Mouse (Mus musculus) cortical plate, adult 2 months (tissue): Measurements from ENCODE around the gene Uxs1.

Experiments
- CTCF ChIP-seq: fragments of 200-500 bp; IDR thresholded peaks from 2 replicates; pipeline ENCODE4 v1.5.1; 2011; ENCODE audit warnings: mild to moderate bottlenecking, control low read depth, low read length; ENCODE audit not compliant: insufficient read depth; ENCODE audit errors: extremely low read depth
- POLR2A ChIP-seq: fragments of 200-500 bp; IDR thresholded peaks from 2 replicates; pipeline ENCODE4 v1.6.1; 2011; ENCODE audit warnings: mild to moderate bottlenecking, low read length, control low read depth; ENCODE audit not compliant: insufficient read depth; ENCODE audit errors: extremely low read depth

- TF ChIP-seq CTCF (no peak), POLR2A (no peak)
Observed at GRCm38 (mm10) chr1:43785316-43785715, 42.3 kb downstream of the Uxs1 start.
